Mouse (Mus musculus) MEL (cell line): ENCODE data around the gene Mepe.

Source experiments
- CTCF ChIP-seq, 3 experiments: IDR thresholded peaks in 2 of 3; conservative IDR thresholded peaks in 1 of 3; 2 replicates each; pipeline ENCODE4 v1.5.1; 2011 to 2012; ENCODE audit warnings: low read length in 3 of 3, low read depth in 2 of 3, mild to moderate bottlenecking in 2 of 3, improper control_type of control experiment in 1 of 3, inconsistent platforms in 1 of 3, mixed read lengths in 1 of 3, moderate library complexity in 1 of 3; ENCODE audit not compliant: control insufficient read depth in 1 of 3, insufficient read depth in 1 of 3, poor library complexity in 1 of 3, severe bottlenecking in 1 of 3
- POLR2AphosphoS5 ChIP-seq: IDR thresholded peaks from 2 replicates; pipeline ENCODE4 v1.6.1; 2012; ENCODE audit warnings: low read depth, borderline replicate concordance, mild to moderate bottlenecking, inconsistent platforms, low read length, moderate library complexity, mixed read lengths
- RAD21 ChIP-seq: IDR thresholded peaks from 2 replicates; pipeline ENCODE4 v1.6.1; 2011; ENCODE audit warnings: mild to moderate bottlenecking, low read depth, low read length, improper control_type of control experiment

DNA sequence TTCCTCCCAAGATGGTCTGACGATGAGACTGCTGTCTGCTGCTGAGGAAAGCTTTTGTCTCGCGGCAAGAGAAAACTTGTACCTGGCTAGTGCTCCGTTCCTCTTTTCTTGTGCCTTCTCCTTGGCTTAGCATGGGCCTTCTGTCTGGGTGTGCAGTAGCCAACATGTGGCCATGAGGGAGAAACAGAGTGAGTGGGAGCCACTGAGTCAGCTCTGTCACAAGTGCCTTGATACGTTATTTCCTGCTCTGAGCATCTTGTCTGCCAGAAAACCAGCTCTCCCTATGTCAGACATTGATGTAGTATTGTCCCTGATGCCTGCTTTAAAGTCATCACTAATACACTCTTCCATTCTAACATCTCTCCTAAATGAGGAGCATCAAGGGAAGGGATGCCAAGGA, 13.9 kb downstream of the Mepe start:
- TF ChIP-seq CTCF (IDR thresholded peaks at IDR 0.05 in 2 of 3, conservative IDR thresholded peaks at IDR 0.05 in 1 of 3; ENCODE audit: control insufficient read depth in 1 of 3, insufficient read depth in 1 of 3, low read depth in 2 of 3, low read length in 3 of 3, poor library complexity in 1 of 3, severe bottlenecking in 1 of 3) (no peak), POLR2AphosphoS5 (no peak), RAD21 (no peak)
